In the genomic region with DNA sequence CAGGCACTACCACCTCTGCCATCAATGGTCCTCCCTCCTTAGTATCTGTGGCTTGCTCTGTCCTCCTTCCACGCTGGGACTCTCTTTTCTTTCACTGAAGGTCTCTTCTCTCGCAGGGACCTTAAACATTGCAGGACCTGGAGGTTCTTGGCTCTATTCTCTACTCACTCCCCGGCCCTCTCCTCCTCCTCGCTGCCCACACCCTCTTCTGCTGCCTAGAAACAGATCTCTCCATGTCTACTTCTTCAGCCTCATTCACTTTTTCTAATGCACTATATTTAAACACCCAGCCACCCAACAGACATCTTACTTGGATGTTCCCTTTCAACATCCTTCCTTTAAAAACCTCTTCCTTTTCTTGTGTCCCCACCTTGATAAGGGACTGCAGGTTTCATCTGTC, we compare ENCODE assay signal across 27 mouse cellular contexts.
DNase-seq lines count a peak whose midpoint lies in the region; ATAC-seq lines count a peak whose summit lies in the region.
"Had no signal": no experiment of that assay in that cellular context is flagged by ENCODE, and none has a peak within 500 bp of the region (broad histone marks: within the 10 kb centered on the region; RNA-seq: fewer than 3 reads in every experiment).

No protein-coding gene starts in this region.

- ATAC-seq in frontal cortex, adult (ENCODE audit: low TSS enrichment): peak; percentile 28; the same call in 1 of the 2 replicates
- no peak for ATAC-seq in heart, embryonic 14.5 days (ENCODE audit: insufficient number of reproducible peaks, insufficient read depth, low FRiP score, low read depth)
- ATAC-seq in liver, embryonic 11.5 days (replicated peaks; ENCODE audit: low FRiP score): no peak
- no peak for ATAC-seq in liver, embryonic 15.5 days (ENCODE audit: insufficient read depth)
- ATAC-seq: forebrain, postnatal 0 days; intestine, postnatal 0 days; midbrain, embryonic 15.5 days had no signal

- peak overlapping the region; percentile 45 for H3K4me2 ChIP-seq in heart, embryonic 14.5 days (ENCODE audit: low read length)
- H3K4me2 ChIP-seq in liver, embryonic 11.5 days: peak overlapping the region; percentile 1; the same call in 1 of the 2 replicates
- peak overlapping the region; percentile 55 for H3K4me2 ChIP-seq in liver, embryonic 15.5 days
- H3K4me2 ChIP-seq: embryonic facial prominence, embryonic 15.5 days; forebrain, embryonic 12.5 days; hindbrain, embryonic 14.5 days; limb, embryonic 15.5 days; lung, embryonic 15.5 days; midbrain, embryonic 15.5 days; neural tube, embryonic 15.5 days had no signal

- H3K27me3 ChIP-seq in heart, embryonic 14.5 days (ENCODE audit: control insufficient read depth, insufficient read depth, low read length): no peaks in the 10 kb centered on the region; the same call in 1 of the 2 replicates
- H3K27me3 ChIP-seq in liver, embryonic 11.5 days (replicated peaks; ENCODE audit: control insufficient read depth, insufficient read depth, low read length): peaks cover 12% of the 10 kb centered on the region
- H3K27me3 ChIP-seq in liver, embryonic 15.5 days: peaks cover 28% of the 10 kb centered on the region
- H3K27me3 ChIP-seq: CH12.LX; embryonic facial prominence, embryonic 15.5 days; limb, embryonic 15.5 days; midbrain, embryonic 15.5 days had no signal

- DNase-seq in frontal cortex, postnatal 14 days (ENCODE audit: low spot score in 2 of 2): no peak
- no peak for DNase-seq in heart, adult 11 months
- no peak for DNase-seq in liver, embryonic 11.5 days (ENCODE audit: low spot score)
- no peak for DNase-seq in liver
- no peak for DNase-seq in ovary, postnatal 14 days (ENCODE audit: low spot score)
- DNase-seq: adrenal gland, adult 8-10 months; cerebellum, adult 2 months; cerebellum, postnatal 14 days; forebrain, postnatal 0 days; gastrocnemius, postnatal 14 days; kidney, adult 9 months; kidney, postnatal 10 days had no signal

- no peaks in the 10 kb centered on the region for H3K9me3 ChIP-seq in heart, embryonic 14.5 days (ENCODE audit: control insufficient read depth, low read length)
- no peaks in the 10 kb centered on the region for H3K9me3 ChIP-seq in liver, embryonic 11.5 days (ENCODE audit: control insufficient read depth, low read length)
- H3K9me3 ChIP-seq in liver, embryonic 15.5 days (replicated peaks): no peaks in the 10 kb centered on the region
- H3K9me3 ChIP-seq: embryonic facial prominence, embryonic 10.5 days; embryonic facial prominence, embryonic 15.5 days; forebrain, embryonic 12.5 days; limb, embryonic 10.5 days; limb, embryonic 15.5 days; lung, embryonic 15.5 days; midbrain, embryonic 10.5 days; midbrain, embryonic 15.5 days; neural tube, embryonic 15.5 days had no signal

- H3K4me3 ChIP-seq in heart, embryonic 14.5 days (ENCODE audit: control insufficient read depth in 1 of 2, insufficient read depth in 1 of 2, low read depth in 1 of 2, low read length in 2 of 2): no peak overlapping the region
- H3K4me3 ChIP-seq in liver, embryonic 11.5 days (ENCODE audit: low read depth, low read length): no peak overlapping the region
- no peak overlapping the region for H3K4me3 ChIP-seq in liver, embryonic 15.5 days (replicated peaks)
- H3K4me3 ChIP-seq: embryonic facial prominence, embryonic 10.5 days; embryonic facial prominence, embryonic 15.5 days; forebrain, embryonic 12.5 days; limb, embryonic 10.5 days; limb, embryonic 15.5 days; lung, embryonic 15.5 days; midbrain, embryonic 10.5 days; midbrain, embryonic 15.5 days; neural tube, embryonic 15.5 days had no signal

- H3K9ac ChIP-seq in heart, embryonic 14.5 days (ENCODE audit: low read length): no peak overlapping the region
- H3K9ac ChIP-seq in liver, embryonic 11.5 days (ENCODE audit: low read depth, low read length): no peak overlapping the region
- H3K9ac ChIP-seq in liver, embryonic 15.5 days: no peak overlapping the region
- H3K9ac ChIP-seq: embryonic facial prominence, embryonic 15.5 days; forebrain, embryonic 12.5 days; forebrain, postnatal 0 days; hindbrain, embryonic 14.5 days; limb, embryonic 15.5 days; lung, embryonic 15.5 days; midbrain, embryonic 15.5 days; neural tube, embryonic 15.5 days had no signal

- H3K4me1 ChIP-seq in heart, embryonic 14.5 days (ENCODE audit: control insufficient read depth in 2 of 2, insufficient read depth in 2 of 2, low read length in 2 of 2): peaks cover 10 to 18% of the 10 kb centered on the region in 2 experiments
- peaks cover 18% of the 10 kb centered on the region for H3K4me1 ChIP-seq in liver, embryonic 11.5 days (replicated peaks; ENCODE audit: control insufficient read depth, insufficient read depth, low read length)
- peaks cover 46% of the 10 kb centered on the region for H3K4me1 ChIP-seq in liver, embryonic 15.5 days (replicated peaks)
- H3K4me1 ChIP-seq: lung, embryonic 15.5 days had no signal

- no peak overlapping the region for H3K27ac ChIP-seq in heart, embryonic 14.5 days (replicated peaks in 1 of 2; ENCODE audit: control insufficient read depth in 1 of 2, insufficient read depth in 1 of 2, low read depth in 2 of 2, low read length in 2 of 2)
- no peak overlapping the region for H3K27ac ChIP-seq in liver, embryonic 11.5 days (ENCODE audit: low read depth, low read length)
- no peak overlapping the region for H3K27ac ChIP-seq in liver, embryonic 15.5 days (replicated peaks)
- H3K27ac ChIP-seq: embryonic facial prominence, embryonic 10.5 days; embryonic facial prominence, embryonic 15.5 days; forebrain, embryonic 12.5 days; hindbrain, embryonic 14.5 days; limb, embryonic 10.5 days; limb, embryonic 15.5 days; lung, embryonic 15.5 days; midbrain, embryonic 10.5 days; midbrain, embryonic 15.5 days; neural tube, embryonic 15.5 days had no signal

- no peaks in the 10 kb centered on the region for H3K36me3 ChIP-seq in heart, embryonic 14.5 days (ENCODE audit: control insufficient read depth, insufficient read depth, low read length)
- no peaks in the 10 kb centered on the region for H3K36me3 ChIP-seq in liver, embryonic 11.5 days (ENCODE audit: control insufficient read depth, insufficient read depth, low read length)
- no peaks in the 10 kb centered on the region for H3K36me3 ChIP-seq in liver, embryonic 15.5 days (replicated peaks)
- H3K36me3 ChIP-seq: embryonic facial prominence, embryonic 10.5 days; embryonic facial prominence, embryonic 15.5 days; forebrain, embryonic 12.5 days; limb, embryonic 10.5 days; limb, embryonic 15.5 days; lung, embryonic 15.5 days; midbrain, embryonic 10.5 days; midbrain, embryonic 15.5 days; neural tube, embryonic 15.5 days had no signal

- WGBS in heart, embryonic 14.5 days: 57% methylated on average over 4 of the region's 4 CpGs
- 68% methylated on average over 4 of the region's 4 CpGs for WGBS in liver, embryonic 11.5 days
- 24% methylated on average over 4 of the region's 4 CpGs for WGBS in liver, embryonic 15.5 days (ENCODE audit: insufficient replicate concordance)

Comparison
In these comparisons a context has a peak if more than half of its experiments do, and no peak if none do; other contexts are left out.
1. H3K4me2 ChIP-seq: peak in every context shown above with its lines; median percentile 55 in liver, embryonic 15.5 days; 45 in heart, embryonic 14.5 days; 1 in liver, embryonic 11.5 days.